Mouse (Mus musculus) right cerebral cortex, postnatal 10 days (tissue): ENCODE measurements at regions not wholly inside any gene's neighbourhood (a gene's known extent, or its start where the extent isn't known, plus 50 kb on each side); places are given as distances from the start of the nearest gene placed in this dataset.
A peak's percentile ranks its signal among the peaks of the same experiment; 100 is the strongest.

ENCODE experiments used
- DNase-seq, 2 experiments: peaks; one replicate each; pipeline ENCODE4 v3.0.0; 2021; ENCODE audit warnings: low spot score in 2 of 2

GRCm38 (mm10) chr11:111273651-111274050 lies 207.7 kb downstream of the Kcnj2 start:
- no peak for DNase-seq

DNA sequence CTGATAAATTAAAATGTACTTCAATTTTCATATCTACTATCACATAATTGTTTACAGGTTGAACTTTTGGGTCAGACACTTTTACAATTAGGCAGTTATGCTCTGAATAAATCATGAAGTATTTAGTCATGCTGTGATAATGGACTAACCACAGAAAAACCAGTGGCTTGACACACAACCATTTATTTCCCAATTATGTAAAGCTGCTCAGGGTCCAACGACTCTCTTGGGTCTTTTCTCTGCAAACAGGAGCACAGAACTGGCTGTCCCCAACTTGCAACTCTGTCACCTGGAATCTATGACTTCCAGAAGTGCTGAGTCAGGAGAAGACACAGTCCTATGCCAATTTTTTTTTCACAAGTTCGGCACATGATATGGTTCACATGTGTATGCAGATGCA lies 214.8 kb downstream of the Kcnj2 start:
- DNase-seq = no peak

DNA sequence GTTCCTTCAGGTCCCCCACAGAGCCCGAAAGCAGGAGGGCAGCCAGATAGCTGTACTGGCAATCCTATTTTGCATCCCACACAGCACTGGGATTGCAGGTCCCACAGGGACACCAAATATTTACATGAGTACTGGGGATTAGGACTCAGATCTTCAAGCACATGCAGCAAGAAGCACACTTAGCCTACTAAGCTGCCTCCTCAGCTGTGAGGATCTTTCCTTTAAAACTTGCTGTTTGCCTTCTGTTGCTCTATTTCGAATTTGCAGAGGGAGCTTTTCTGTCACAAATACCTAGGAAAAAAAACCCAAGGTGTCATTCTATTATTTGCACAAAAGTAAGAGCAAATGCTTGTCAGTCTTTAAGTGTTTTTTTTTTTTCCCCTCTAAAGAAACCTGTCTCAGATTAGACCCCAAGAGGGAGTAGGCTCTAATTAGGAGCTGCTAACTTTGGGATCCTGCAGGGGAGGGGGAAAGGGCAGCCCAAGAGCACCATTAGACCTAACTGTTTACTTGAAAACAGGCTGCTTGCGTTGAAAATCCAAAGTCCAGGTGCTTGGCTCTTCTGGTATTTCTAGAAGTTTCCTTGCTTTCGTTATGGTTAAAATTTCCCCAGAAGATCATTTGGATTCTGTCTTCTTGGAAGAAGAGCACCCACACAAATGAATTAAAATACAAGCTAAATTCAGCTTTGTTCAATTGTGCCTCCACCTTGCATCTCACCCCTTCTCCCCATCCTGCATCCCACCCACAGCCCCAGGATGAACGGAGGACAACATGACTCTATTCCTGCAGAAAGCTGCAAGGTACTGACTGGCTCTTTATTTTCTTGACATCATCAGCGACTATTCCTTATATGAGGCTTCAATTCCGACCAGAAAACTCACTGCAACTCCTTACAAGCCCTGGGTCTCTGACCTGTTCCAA lies 215.5 kb downstream of the Kcnj2 start:
- no peak for DNase-seq

DNA sequence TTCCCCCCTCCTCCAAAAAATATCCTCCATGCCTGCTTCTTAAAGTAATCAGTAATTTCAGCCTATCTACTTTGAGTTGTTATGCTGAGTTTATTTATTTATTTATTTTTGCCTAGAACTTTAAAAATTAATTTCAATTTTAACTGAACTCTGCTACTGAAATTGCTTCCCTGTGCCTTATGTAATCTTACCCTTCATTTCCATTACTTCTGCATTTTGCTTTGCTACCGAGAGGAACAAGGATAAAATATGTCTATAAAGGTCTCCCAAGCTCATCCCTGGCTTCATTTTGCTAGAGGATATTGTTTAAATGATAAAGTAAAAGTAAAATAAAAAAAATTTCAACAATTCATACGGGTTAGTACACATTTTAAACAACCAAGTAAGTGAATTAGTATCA lies 216.3 kb downstream of the Kcnj2 start:
- DNase-seq = no peak

GRCm38 (mm10) chr11:111290537-111290936 lies 224.6 kb downstream of the Kcnj2 start:
- DNase-seq = no peak

- peak; percentile 26 to 27 for DNase-seq
Measured at GRCm38 (mm10) chr11:111296309-111296721, 230.4 kb downstream of the Kcnj2 start.

DNA sequence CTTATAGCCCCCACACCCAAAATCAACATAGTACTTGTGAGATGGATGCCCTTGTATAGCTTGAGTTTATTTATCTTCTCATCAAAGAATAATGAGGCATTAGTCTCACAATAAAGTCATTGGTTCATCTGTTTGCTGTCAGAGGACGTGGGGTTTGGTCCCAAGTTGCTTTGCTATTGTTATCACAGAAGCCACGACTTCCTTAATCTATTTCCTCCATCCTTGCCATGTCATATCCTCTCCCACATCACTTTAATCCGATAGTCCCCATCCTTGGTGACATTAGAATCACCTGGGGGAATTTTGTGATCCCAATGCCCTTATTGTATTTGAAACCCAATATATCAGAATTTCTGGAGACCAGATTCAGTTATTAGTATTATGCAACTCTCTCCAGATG lies 246.8 kb downstream of the Kcnj2 start:
- DNase-seq = no peak

DNA sequence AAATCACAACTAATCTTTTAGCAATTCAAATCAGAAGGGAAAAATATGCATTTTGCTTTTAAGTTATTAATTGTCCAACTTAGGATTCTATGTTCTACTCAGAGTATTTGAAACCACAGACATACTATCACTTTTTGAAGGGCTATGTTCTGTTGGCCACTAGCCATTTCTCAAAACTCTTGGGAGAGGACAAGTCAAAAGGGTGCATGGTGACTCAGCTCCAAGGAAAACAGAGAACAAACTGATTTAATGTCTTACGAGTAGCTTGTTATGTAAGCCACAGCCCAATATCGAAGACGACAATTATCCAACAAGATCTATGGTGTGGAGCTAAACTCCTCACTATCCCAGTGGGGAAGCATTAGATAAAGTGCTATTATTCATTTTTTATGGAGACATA lies 247.6 kb downstream of the Kcnj2 start:
- DNase-seq = no peak

- no peak for DNase-seq
Measured at GRCm38 (mm10) chr11:111321576-111321975, 255.6 kb downstream of the Kcnj2 start.

- no peak for DNase-seq
Measured at GRCm38 (mm10) chr11:111324453-111325010, 258.6 kb downstream of the Kcnj2 start.

DNA sequence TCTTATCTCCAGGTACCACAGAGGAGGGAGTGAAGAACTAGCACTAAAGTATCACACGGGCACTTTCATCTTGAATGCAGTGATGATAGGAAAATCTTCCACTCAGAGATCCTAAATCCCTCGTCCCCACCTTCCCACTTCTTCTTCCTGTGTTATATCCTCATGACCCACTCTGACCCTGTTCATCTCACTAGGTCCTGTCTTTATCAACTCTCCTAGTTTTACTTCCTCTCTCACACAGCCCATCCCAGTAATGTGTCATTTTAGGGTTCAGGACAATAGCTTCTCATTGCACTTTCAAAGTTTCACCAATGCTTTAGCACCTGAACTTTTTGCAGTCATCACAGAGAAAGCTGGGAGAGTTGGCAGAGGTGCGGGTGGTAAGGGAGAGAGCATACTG lies 261.0 kb downstream of the Kcnj2 start:
- DNase-seq = no peak

DNA sequence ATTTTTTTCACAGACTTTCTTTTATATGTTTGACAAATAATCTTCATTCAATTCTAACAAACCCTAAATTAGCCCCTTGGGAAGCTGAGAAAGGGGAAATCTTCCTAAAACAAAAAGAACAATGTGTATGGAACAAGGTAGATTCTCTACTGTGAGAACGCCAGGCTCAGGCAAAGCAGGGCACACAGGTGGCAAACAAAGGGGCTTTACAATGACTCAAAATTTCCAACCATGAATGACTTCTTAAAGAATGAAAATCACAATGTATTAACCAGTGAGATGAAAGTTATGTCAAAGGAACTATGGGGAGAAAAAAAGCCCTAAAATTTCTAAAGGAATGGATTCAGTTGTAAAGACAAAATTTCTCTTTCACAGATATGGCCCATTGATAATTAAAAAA lies 262.3 kb downstream of the Kcnj2 start:
- DNase-seq = no peak

DNA sequence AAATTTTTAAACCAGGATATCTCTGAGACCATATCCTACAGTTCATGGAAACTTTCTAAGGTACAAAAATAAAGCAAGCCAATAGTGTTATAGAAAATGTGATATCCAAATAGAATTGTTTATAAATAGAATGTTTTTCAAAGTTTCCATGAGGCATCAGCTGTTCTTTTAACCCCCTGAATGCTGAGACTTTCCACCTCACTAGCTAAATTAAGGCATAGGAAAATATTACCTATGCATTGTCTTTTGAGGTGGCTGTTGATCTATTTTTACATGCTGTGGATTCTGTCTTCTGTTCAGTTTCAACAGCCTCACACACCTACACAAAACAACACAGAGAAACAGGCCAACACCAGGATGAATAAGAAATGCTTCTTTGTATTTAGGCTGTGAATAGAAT lies 265.6 kb downstream of the Kcnj2 start:
- no peak for DNase-seq

- no peak for DNase-seq
Measured at GRCm38 (mm10) chr11:111333021-111333420, 267.1 kb downstream of the Kcnj2 start.

GRCm38 (mm10) chr11:111347562-111347961 lies 281.6 kb downstream of the Kcnj2 start:
- DNase-seq = no peak

DNA sequence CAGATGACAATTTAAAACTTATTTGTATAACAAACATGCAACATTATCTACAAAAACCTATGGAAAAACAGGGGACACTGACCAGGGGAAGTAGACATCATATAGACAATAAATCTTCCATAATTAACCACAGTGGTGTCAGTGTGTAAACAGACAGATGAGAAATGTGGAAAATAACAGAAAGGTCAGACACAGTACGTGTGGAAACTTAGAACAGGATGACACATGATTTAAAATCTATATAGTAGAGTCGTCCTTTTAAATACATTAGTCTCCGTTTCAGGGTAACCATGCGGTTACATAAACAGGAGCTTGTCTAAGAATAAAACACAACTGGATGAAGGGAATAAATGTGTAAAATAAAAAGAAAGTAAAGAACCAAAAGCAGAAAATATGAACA lies 284.1 kb downstream of the Kcnj2 start:
- DNase-seq = no peak

DNA sequence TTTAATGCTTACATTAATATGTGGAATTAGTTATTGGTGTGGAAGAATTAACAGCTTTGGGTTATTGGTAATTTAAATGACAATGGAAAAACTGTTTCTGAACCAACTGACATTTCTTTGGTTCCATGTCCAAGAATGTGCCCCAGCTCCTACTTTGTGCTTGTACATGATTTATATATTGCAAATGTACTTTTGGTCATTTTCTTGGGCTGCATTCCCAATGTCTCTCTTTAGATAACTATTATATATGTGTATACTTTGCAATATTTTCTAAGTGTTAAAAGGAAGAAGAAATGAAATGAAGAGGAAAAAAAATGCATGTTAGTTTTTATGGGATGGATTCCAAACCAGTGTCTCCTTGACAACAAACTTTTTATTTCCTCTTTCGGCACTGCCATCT lies 297.4 kb downstream of the Kcnj2 start:
- DNase-seq = no peak

GRCm38 (mm10) chr11:111377165-111377564 lies 311.2 kb downstream of the Kcnj2 start:
- DNase-seq = no peak

- no peak for DNase-seq
Measured at GRCm38 (mm10) chr11:111379842-111380241, 313.9 kb downstream of the Kcnj2 start.

- no peak for DNase-seq
Measured at GRCm38 (mm10) chr11:111398706-111399105, 332.7 kb downstream of the Kcnj2 start.

- DNase-seq = peak; percentile 23 to 44
Measured at GRCm38 (mm10) chr11:111409266-111409665, 343.3 kb downstream of the Kcnj2 start.

- DNase-seq = no peak
Measured at GRCm38 (mm10) chr11:111424871-111425270, 358.9 kb downstream of the Kcnj2 start.

DNA sequence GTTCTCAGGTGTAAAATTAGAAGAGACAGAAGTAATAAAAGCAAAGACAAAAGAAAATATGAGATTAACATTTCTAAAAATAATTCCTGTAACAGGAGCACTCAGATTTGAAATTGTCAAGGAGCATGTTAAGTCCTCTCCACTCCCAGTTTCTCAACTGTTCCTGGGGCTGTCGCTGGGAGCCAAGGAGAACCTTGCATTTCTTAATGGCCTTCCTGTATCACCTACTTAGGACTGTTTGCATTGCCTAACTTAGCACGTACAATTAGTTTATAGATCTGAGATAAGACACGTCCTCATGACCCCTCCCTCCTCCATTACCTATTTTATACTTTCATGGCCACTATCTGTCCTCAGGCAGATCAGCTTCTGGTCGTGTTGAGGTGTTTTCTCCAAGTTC lies 360.8 kb downstream of the Kcnj2 start:
- no peak for DNase-seq
